Mouse (Mus musculus) lung, adult 2 months (tissue): ENCODE data around the gene Sat2.

ENCODE experiments used
- CTCF ChIP-seq: fragments of 200-500 bp; IDR thresholded peaks from 2 replicates; pipeline ENCODE4 v1.5.1; 2011; ENCODE audit warnings: mild to moderate bottlenecking, low read length, control low read depth; ENCODE audit not compliant: insufficient read depth
- POLR2A ChIP-seq: fragments of 200-500 bp; IDR thresholded peaks from 2 replicates; pipeline ENCODE4 v1.6.1; 2011; ENCODE audit warnings: low read depth, mild to moderate bottlenecking, control low read depth, low read length, borderline replicate concordance; ENCODE audit errors: extremely low read depth

GRCm38 (mm10) chr11:69664841-69665240 lies 43.0 kb downstream of the Sat2 start:
- TF ChIP-seq POLR2A: no peak
- TF ChIP-seq CTCF: no peak
